Mouse (Mus musculus) layer of hippocampus, adult 8-10 months (tissue): ENCODE results near the gene Fam213b. TPM values are rescaled to one million over a fixed set of nuclear protein-coding genes. Genes with fewer than 3 reads are reported as not detected.

Experiments
- DNase-seq, 2 experiments: peaks; one replicate each; pipeline ENCODE4 v3.0.0; 2022; ENCODE audit warnings: low spot score in 2 of 2
- total RNA-seq, 4 experiments: library from RNA; stranded (reverse); gene quantifications; 2 replicates each; pipeline ENCODE4 v1.2.4; 2022

The Fam213b gene
- total RNA-seq, 4 experiments from 2014 or later: 49.5 to 59.8 (median 57.0) TPM

DNA sequence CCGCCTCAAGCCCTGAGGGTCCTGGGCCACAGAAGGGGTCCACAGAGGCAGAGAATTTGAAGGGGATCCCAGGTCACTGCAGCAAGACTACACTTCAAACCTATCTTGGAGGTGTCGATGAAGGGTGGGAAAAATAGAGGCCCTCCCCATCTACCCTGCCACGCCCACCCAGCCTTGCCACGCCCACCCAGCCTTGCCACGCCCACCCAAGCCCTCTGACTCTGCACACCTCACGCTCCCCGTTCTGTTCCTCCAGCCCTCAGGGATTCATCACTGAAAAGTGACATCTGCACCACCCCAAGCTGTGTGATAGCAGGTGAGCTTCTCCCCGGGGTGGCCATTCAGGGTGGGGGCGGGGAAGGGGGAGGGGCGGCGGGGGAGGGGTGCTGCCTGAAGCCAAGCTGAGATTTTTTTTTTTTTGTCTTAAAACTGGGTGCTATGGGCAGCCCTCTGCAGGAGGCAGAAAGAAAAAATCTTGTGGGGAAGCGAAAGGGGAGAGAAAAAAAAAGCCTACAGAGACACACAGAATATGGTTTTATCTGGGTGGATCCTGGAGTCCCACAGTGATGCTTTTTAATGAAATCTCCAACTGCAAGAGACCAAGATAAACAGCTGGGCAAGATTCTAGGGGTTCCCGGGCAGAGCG, 16.8 kb downstream of the Fam213b start:
- DNase-seq: no peak

DNA sequence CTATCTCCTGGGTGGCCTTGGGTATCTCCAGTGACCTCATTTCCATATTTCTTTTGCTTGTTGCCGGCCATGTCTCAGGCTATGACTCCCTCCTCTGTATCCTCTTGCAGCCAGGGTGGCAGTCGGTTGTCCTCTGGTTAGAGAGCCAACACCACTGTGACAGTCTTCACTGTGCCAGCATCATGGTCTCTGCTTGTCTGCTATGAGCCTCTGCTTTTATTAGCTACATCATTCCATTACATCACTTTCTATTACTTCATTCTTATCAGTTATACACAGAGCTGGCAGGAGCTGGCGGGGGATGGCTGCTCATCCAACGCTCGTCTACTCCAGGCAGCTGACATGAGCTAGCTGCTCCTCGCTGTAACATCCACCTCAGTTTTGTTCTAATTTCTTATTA, 18.2 kb downstream of the Fam213b start:
- no peak for DNase-seq

DNA sequence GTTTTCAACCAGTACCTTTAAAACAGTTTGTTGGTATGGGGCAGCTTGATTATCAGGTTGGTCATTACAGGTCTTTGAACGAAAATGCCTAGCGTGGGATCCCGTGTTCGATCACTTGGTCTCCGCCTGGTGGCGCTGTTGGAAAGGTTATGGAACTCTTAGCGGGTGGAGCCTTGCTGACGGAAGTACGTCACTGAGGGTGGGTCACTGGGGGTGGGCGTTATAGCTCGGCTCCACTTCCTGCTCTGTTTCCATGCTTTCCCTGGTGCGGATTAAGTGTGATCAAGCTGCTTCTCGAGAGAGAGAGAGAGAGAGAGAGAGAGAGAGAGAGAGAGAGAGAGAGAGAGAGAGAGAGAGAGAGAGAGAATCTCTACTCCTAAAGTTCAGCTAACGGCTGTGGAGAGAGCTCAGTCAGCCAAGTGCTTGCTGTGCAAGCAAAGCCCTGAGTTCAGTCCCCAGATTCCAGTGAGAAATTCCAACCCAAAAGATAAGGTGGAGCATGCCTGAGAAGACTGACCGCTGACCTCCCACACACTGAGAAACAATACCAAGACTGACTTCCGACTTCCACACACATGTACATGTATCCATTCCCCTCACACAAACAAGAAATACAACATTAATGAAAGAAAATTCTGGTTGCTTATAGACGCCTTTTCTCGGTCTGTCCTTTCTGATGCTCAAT, 20.9 kb downstream of the Fam213b start:
- DNase-seq: peak; percentile 85 to 90

DNA sequence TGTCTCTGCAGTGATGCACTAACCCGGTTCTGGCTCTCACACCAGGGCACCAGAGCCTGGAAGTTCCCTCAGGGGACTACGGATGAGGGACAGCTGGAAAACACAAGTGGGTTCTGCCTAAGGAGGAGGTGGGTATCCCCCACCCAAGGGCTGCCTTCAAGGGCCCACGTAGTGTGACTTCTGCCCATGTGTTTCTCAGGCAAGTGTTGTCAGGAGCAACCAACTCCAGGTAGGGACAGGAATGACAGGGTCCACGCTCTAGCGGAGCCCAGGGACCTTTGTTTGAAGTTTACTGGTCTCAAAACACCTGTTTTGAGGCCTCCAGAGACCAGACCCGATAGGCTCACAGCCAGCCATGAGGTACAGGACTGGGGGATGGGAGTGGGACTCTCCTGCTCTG, 25.7 kb downstream of the Fam213b start:
- no peak for DNase-seq

DNA sequence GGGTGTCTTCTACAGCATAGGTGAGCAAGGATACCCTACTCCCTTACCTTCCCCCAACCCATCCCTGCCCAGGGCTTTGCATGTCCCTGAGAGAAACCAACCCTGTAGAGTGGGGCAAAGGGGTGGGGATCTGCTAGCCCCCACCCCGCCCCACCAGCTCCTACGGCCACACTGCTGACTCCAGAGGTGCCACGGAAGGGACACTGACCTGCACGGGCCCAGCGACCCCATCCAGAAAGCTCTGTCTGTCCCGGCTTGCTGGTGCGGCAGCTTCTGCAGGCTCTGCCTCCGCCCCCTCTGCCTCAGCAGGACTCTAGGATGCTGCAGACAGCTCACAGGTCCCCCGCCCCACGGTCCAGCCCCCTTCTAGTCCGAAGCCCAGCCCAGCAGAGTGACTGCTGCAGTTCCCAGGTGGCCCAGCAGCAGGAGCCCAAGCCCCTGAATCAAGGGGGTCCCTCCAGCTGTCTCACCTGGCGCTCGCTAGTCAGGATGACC, 27.1 kb downstream of the Fam213b start:
- no peak for DNase-seq

DNA sequence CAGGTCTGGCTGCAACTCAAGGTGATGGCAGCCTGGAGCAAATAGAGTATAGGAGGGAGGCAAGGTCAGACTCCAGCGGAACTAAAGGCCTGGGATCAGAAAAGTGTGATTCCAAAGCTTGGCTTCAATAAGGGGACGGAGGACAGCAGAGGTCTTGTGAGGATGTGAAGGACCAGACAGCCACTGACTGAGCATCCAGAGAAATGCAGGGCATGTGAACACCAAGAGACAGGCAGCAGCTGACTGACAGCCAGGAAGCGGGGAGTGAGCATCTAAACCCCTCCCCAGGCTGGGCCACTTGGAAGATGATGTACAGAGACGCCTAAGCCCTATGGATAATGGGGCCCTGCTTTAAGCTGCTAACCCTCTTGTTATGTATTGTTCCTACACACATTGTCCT, 28.2 kb downstream of the Fam213b start:
- no peak for DNase-seq

DNA sequence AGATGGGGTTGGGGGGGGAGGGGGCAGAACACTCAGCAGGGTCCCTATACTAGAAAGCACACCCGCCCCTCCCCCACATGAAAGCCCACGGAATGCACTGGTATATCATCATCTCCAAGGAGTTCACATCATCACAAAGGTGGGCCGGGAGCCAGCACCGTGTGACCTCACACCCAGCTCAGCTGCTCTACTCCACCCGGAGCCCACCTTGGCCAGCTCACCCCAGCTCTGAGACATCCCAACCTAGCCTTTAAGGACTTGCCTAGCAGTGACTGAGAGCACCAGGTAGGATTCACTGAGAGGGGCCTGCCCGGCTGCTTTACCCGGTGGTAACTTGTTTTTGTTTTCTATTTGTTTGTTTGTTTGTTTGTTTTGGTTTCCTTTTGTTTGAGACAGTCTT, 29.5 kb downstream of the Fam213b start, which contains the start of gene Mmel1:
TSS of gene Mmel1 (plus strand) at position 146 of the 400 bp plus-strand sequence.
- no peak for DNase-seq

DNA sequence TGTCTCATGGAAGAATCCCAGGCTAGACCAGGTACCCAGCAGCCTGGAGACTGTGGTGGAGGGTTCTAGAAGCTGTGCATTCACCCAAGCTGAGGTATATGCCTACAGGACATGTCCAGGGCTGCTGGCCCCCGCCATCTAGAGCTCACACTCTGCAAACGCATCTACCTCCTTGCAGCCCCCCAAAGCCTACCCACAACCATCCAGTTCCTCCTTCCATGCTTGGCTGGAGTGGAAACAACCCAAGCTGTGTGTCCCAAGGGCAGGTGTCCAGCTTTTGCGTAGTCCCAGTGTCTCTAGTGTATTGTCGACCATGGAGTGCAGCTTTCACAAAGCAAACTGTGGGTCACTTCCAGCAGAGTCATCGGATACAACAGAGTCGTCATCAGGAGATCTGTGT, 31.7 kb downstream of the Fam213b start:
- DNase-seq: no peak

DNA sequence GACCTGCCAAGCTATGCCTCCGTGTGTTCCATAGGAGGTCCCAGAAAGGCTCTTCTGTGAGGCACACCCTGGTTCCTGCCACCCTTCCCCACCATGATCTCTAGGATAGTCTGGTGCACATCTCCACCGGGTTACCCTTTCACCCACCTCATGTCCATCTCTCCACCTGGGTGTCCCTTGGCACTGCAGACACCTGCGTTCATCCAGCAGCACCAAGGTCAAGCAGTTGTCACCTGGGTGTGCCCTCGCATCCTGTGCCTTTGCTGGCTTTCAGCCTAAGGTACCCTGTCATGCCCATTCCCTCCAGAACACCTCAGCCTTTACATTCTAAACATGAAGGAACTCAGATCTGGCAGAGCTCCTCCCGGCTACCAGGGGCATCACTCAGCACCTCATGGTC, 32.5 kb downstream of the Fam213b start:
- no peak for DNase-seq

DNA sequence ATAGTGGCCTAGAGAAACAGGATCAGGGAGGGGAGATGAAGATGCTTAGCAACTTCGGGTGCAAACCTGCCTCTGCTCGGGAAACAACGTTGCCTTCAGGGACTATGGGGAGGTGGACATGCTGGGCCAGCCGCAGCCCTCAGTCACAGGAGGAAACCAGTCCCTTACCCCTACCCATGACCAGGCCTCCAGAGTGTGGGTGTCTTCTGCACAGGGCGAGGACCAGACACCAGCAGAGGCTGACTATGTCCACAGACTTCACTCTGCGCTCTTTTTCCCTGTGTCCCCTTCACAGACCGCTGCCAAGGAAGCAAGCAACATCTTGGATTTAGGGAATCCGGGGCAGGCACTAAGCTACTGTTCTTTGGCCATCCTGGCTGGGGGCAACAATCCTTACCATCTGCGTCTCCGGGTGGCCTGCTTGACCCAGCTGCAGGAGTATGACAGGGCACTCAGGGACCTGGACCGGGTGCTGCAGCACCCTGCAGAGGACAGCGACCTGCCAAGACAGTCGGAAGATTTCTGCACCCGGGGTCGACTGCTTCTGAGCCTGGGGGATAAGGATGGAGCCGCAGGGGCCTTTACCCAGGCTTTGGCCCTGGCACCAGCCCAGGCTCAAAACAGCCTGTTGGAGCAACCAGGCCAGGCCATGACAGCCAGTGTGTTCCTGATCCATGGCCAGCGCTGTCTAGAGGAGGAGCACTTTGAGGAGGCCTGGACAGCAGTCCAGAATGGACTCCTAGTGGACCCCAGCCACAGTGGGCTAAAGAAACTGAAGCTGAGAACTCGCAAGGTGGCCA, 33.8 kb downstream of the Fam213b start:
- peak in 1 of 2 experiments; percentile 2 for DNase-seq

DNA sequence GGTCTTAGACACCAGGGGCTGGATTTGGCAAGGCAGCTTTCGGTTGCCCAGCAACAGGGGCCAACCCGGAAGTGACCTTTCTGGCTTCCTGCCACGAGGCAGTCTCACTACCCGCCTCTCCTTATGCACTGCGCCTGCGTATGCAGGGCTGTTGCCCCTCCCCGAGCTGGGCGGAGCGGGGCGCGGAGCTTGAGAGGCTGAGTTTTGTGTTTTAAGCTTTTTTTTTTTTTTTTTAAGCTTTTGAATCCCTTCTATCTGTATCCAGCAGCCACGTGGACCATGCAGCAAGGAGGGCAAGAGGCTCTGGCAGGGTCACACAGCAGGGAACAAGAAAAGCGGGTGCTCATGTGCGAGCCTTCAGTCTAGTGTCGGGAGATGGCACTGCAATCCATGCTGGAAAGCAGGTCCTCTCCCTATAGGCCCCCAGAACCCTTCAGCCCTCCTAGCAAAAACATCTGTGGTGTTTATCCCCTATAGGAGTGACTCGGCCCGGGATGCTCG, 34.6 kb downstream of the Fam213b start:
- peak; percentile 86 for DNase-seq

DNA sequence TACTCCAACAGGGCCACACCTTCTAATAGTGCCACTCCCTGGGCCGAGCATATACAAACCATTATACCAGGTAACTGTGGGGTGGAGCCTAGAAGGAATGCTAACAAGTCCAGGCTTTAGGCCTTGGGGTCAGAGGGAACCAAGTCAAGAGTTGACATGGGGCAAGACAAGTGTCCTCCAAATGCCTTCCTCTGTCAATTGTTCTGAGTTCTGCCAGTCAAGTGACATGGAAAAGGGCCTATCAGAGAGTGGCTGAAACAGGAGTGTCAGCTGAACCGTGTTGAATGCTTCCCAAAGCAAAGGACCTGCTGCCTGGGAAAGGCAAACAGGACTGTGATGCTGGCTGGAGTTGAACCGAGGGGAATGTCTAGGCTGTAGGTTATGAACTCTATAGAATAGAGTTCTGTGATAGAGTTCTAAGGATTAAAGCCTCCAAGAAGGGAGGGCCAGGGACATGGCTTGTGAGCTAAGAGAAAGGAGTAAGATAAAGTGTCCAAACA, 35.4 kb downstream of the Fam213b start:
- DNase-seq: peak in 1 of 2 experiments; percentile 1

DNA sequence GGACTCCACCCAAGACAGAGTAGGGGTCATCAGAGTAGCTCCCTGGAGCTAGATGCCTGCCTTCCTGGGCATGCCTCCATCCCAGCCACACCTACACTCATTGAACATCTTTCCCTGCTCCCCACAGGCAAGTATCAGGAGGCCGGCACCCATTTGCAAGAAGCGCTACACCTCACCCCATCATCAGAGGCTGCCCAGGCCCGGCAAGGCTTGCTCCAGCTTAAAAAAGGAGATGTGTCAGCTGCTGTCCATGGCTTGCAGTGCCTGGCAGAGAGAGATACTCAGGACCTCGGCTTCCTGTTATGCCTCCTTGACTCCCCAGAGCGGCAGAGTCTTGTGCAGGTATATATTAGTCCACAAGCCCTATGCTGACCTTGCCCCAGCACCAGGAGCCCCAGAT, 37.0 kb downstream of the Fam213b start:
- peak in 1 of 2 experiments; percentile 1 for DNase-seq

DNA sequence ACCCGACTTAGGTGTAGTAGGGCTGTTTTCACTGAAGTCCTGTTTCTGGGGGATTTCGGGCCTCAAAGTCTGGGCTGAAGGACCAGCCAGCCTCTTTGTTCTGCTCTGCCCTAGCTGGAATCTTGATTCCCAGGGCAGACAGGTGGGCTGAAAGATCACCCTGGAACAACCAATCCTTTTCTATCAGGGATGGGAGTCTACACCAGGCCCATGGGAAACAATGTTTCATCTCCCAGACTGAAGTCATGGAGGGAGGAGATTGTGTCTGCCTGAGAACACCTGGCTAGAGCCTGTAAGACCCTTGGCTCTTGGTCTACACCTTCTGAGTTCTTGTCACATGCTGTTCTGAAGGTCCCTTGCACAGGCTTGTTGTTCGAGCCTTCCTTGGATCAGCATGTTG, 40.3 kb downstream of the Fam213b start:
- peak in 1 of 2 experiments; percentile 1 for DNase-seq

DNA sequence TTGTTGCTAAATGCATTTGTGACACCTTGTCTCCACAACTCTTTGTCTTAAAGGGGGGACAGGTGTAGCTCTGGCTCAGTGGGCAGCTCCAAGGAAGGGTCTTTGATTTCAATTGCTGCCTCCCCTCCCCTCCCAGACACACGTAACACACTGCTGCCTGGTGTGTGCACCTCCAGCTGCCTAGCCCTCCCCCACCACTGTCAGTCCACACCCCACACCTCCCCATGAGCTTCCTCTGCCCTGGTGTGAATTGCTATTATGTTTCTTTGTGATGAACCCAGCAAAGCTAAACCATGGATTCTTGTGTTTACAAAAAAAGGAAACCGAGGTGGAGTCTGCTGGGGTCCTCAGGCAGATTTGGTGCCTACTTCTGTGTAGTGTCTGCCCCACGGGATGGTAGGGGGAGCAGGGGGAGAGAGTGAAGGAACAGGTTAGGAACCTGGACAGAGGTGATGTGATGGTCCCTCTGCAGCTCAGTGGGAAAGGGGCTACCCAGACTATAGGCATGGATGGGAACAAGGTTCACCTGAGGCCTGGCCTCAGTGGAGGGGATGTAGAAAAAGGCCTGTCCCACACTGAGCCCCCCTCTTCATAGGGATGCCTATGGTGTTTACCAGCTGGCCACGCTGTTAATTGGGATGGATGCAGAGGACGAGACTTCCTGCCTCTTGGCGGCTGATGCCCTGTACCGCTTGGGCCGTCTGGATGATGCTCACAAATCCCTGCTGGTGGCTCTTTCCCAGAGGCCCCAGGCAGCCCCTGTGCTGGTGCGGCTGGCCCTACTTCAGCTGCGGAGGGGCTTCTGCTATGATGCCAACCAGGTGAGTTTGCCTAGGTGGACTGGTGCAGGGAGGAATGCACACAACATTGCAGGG, 41.3 kb downstream of the Fam213b start:
- DNase-seq: peak in 1 of 2 experiments; percentile 3

DNA sequence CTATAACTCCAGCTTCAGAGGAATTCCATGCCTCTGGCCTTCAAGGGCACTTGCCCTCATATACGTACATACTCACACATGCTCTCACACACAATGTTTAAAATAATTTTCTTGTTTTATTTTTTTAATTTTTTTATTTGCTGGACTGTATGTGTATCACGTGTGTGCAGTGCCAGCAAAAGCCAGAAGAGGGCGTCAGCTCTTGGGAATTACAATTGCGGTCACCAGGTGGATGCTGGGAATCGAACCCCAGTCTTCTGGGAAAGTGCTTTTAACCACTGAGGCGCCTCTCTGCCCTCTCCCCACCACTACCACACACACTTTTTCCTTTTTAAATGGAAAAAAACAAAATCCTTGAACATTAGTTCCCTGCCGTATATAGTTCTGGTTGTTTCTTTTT, 42.1 kb downstream of the Fam213b start:
- peak in 1 of 2 experiments; percentile 13 for DNase-seq

DNA sequence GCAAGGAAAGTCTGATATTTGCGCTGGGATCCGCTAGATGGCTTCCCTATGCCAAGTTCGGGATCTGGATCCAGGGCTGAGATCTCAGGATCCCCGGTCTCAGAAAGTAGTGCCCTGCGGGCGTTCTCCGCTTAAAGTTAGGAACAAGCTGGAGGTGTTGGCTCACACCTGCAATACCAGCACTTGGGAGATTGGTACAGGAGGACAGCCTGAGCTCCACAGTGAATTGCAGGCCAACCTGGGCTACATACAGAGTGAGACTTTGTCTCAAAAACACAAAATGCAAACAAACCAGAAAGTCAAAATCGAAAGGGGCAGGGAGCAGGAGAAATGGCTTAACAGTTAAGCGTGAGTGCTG, 42.5 kb downstream of the Fam213b start:
- DNase-seq: no peak

DNA sequence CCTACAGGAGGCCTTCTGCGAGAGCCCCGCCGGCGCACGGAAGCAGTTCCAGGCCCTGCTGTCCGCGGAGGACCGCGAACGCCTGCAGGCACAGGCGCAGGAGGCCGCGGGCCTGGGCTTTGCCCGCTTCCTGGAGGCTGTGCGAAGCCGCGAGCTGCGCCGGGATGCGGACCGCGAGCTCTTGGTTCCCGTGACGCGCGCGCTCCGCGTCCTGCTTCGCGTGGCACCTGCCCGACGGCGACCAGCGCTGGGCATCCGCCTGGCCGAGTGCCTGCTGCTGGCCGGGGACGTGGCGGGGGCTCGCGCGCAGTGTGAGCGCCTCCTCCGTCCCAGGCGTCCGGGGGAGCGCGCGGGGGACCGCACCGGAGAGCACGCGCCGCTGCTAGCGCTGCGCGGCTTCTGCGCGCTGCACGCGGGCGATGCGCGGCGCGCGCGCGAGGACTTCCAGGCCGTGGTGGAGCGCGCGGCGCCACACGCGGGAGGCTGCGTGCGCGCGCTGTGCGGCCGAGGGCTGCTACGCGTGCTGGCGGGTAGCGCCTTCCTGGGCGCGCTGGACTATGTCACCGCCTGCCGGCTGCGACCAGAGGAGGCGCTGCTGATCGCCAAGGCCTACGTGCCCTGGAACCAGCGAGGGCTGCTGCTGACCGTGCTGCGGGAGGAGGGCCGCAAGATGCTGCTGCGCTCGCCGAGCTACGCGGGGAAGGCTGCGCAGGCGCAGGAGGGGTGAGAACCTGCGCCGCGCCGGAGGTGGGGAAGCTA, 43.0 kb downstream of the Fam213b start:
- peak; percentile 87 to 90 for DNase-seq

DNA sequence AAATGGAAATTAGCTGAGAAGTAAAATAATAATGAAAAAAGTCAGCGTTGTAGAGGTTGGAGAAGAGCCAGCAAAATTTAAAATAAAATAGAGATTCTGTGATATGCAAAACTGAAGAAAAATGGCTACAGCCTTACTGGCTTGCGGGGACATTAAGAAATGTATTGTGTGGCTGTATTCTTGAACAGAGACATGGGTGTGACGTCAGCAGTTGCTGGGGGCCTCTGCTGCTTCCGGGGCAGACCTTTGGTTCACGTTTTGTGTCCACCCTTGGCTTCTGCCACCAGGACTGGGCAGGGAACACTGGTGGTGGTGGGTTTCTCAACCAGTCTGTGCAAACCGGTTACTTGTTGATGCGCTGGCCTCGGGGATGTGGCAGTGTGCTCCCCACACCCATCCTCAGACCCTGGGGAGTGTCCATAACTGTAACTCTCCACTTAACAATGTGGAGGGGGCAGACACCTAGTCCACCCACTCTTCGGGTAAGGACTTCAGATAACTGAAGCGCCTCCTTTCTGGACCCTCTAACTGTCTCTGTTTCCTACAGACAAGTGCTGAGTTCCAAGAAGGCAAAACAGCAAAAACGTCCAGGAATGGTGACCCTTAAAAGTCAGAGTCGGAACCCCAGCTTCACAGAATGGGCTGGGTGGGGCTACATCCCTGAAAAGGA, 44.1 kb downstream of the Fam213b start:
- peak in 1 of 2 experiments; percentile 5 for DNase-seq
